Mouse (Mus musculus) neural tube, embryonic 14.5 days (tissue): ENCODE results near the gene Ppp2r5e. TPM values are rescaled to one million over a fixed set of nuclear protein-coding genes. Genes with fewer than 3 reads are reported as not detected.

Source experiments
- ATAC-seq: fragments of 200-750 bp; cut with Nextera tagmentation; 2 replicates; pipeline ENCODE4 v1.8.0; 2017; ENCODE audit warnings: low read depth, mild to moderate bottlenecking, moderate TSS enrichment, moderate library complexity
- H3K27ac ChIP-seq: fragments of 300-500 bp; sonication (generic); 2 replicates; pipeline ENCODE4 v1.5.1; 2014; ENCODE audit warnings: low read depth, mild to moderate bottlenecking, control low read depth, low read length, moderate library complexity, mixed read lengths
- H3K27me3 ChIP-seq: fragments of 300-500 bp; sonication (generic); 2 replicates; pipeline ENCODE4 v1.6.1; 2014; ENCODE audit warnings: low read length; ENCODE audit not compliant: control insufficient read depth, insufficient read depth
- H3K36me3 ChIP-seq: fragments of 300-500 bp; sonication (generic); 2 replicates; pipeline ENCODE4 v1.6.1; 2014; ENCODE audit warnings: low read length, mixed read lengths; ENCODE audit not compliant: control insufficient read depth, insufficient read depth
- H3K4me1 ChIP-seq: fragments of 300-500 bp; sonication (generic); 2 replicates; pipeline ENCODE4 v1.6.1; 2014; ENCODE audit warnings: low read length; ENCODE audit not compliant: control insufficient read depth, insufficient read depth
- H3K4me2 ChIP-seq: fragments of 300-500 bp; sonication (generic); 2 replicates; pipeline ENCODE4 v1.6.1; 2014; ENCODE audit warnings: mild to moderate bottlenecking, low read depth, low read length, control low read depth
- H3K4me3 ChIP-seq: fragments of 300-500 bp; sonication (generic); 2 replicates; pipeline ENCODE4 v1.5.1; 2014; ENCODE audit warnings: low read depth, low read length, control low read depth, mixed read lengths
- H3K9ac ChIP-seq: fragments of 300-500 bp; sonication (generic); replicated peaks from 2 replicates; pipeline ENCODE4 v1.6.1; 2014; ENCODE audit warnings: low read depth, mild to moderate bottlenecking, control low read depth, low read length, mixed read lengths
- H3K9me3 ChIP-seq: fragments of 300-500 bp; sonication (generic); 2 replicates; pipeline ENCODE4 v1.6.1; 2016; ENCODE audit warnings: low read length; ENCODE audit not compliant: control insufficient read depth
- WGBS: fragments of 180-500 bp; shearing (Covaris S2); extraction: QIAGEN DNeasy Blood & Tissue Kit; methylation state at CpG from one replicate; pipeline ENCODE4 v1.1.7; 2014; 5-methylcytosine and 5-hydroxymethylcytosine counted together
- polyA plus RNA-seq: library from polyadenylated mRNA; unstranded; fragments of >200 nt; fragmentation: Nextera tagmentation; extraction: Ambion mirVana; gene quantifications from 2 replicates; pipeline ENCODE4 v1.2.1, GENCODE M21; 2014

Ppp2r5e gene
- polyA plus RNA-seq, 1 experiment from 2014 or later = 24.2 TPM

DNA sequence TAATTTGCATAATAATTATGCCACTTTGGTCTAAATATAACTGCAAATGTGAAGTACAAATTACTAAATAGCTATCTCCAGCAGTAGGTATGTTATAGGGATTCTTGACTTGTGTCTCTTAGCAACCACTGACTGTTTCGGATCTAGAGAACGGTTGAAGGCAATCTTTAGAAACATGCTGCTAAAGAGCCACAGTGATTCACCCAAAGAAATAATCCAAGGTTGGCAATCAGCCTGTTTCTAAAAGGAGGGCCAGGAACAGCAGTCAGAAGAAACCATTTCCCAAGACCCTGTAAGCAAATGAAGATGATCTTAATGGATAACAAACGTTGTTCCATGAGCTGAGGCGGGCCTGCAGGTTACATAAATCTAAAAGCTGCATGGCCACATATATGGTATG lies 117.9 kb downstream of the Ppp2r5e start:
- ATAC-seq = no peak
- H3K9ac ChIP-seq = no peak overlapping the region
- no peaks in the 10 kb centered on the region for H3K36me3 ChIP-seq
- no peaks in the 10 kb centered on the region for H3K9me3 ChIP-seq
- no peaks in the 10 kb centered on the region for H3K4me1 ChIP-seq
- H3K4me3 ChIP-seq = no peak overlapping the region
- WGBS = 56% methylated on average over 4 of the region's 4 CpGs
- no peak overlapping the region for H3K4me2 ChIP-seq
- no peaks in the 10 kb centered on the region for H3K27me3 ChIP-seq
- 0 out of 2 replicates have a peak overlapping the region, but pooled peaks have one; percentile 36 for H3K27ac ChIP-seq

DNA sequence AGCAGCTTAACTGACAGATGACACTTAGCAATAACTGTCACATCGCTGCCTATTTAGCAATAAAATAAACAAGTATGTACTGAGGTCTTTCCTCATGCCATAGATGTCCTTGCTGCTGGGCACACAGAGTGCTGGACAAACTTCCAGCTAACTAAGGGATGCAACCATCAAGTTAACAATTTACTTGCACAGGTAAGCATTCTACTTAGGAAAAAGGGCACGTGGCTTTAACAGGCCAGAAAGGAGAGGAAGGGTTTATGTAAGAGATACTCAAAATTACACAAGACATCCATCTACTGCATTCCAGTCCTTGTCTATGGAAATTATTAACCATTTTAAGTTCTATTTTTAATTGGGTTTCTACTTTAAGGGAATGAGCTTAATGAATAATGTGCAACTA lies 123.0 kb downstream of the Ppp2r5e start:
- H3K4me3 ChIP-seq = no peak overlapping the region
- H3K27ac ChIP-seq = no peak overlapping the region
- no peaks in the 10 kb centered on the region for H3K27me3 ChIP-seq
- H3K36me3 ChIP-seq = no peaks in the 10 kb centered on the region
- 98% methylated on average over 2 of the region's 2 CpGs for WGBS
- H3K4me2 ChIP-seq = no peak overlapping the region
- peaks cover 5% of the 10 kb centered on the region; the same call in 1 of the 2 replicates for H3K4me1 ChIP-seq
- H3K9ac ChIP-seq = no peak overlapping the region
- H3K9me3 ChIP-seq = no peaks in the 10 kb centered on the region
- no peak for ATAC-seq

DNA sequence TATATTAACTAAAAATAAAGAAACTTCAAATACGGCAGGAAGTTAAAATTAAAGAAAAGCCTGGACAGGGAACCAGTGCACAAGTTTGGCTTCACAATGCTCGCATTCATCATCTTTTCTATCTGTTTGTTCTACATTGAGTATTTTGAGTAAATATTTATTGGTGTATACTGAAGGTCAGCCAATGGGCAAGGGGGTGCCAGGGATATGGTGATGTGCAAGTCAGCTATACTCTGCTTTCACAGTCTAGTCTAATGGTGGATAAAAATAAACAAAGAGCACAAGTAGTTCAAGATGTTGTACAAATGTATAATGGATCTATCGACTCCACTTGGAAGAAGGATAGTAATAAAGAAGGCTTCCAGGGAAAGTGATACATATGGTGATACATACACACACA lies 123.9 kb downstream of the Ppp2r5e start:
- Histone ChIP-seq H3K36me3 (0 out of 2 replicates have a peak, but pooled peaks cover under 1% of the 10 kb centered on the region), H3K4me3 (no peak overlapping the region), H3K27me3 (no peaks in the 10 kb centered on the region), H3K4me2 (no peak overlapping the region), H3K27ac (no peak overlapping the region), H3K9ac (no peak overlapping the region), H3K4me1 (peaks cover 5% of the 10 kb centered on the region; the same call in 1 of the 2 replicates), H3K9me3 (no peaks in the 10 kb centered on the region)
- 92% methylated on average over 3 of the region's 3 CpGs for WGBS
- no peak for ATAC-seq

DNA sequence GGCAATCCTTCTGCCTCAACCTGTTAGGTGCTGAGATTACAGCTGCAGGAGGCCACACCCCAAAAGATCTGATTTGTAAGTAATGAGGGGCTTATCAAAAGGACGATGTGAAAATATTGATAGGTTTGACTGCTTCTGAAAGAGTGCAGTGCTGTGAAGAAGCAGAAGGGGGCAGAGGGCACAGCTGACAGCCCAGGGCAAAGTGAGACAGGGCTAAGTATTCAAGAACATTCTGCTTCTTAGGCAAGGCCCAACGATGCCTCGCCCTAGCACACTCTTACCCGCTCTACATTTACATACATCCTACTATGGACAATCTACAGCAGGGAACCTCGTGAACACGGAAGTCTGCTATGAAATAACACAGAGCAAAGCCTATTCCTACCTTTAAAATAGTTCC lies 128.2 kb downstream of the Ppp2r5e start:
- no peak overlapping the region for H3K9ac ChIP-seq
- no peaks in the 10 kb centered on the region for H3K9me3 ChIP-seq
- no peak for ATAC-seq
- H3K4me3 ChIP-seq = no peak overlapping the region
- no peaks in the 10 kb centered on the region for H3K27me3 ChIP-seq
- 95% methylated on average over 6 of the region's 6 CpGs for WGBS
- no peak overlapping the region for H3K27ac ChIP-seq
- peaks cover 14% of the 10 kb centered on the region for H3K36me3 ChIP-seq
- H3K4me1 ChIP-seq = peaks cover 5% of the 10 kb centered on the region; the same call in 1 of the 2 replicates
- no peak overlapping the region for H3K4me2 ChIP-seq

DNA sequence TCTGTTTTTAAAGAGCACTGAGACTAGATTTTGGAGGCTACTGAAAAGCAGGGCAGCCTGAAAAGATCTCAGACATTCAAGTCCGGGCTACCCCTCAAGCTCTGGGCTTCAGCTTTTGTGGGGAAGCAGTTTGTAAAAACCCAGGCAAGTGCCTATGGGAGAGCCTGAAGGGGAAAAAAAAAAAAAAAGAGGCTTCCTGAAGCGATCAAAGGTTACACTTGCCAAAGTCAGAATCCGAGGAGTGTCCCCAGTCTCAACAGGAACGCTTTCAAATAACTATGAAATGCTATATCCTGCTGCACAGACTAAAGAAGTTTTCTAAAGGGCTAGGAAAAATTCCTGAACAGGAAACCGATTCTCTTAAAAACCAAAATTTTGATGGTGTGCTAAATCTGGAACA lies 128.9 kb downstream of the Ppp2r5e start:
- Histone ChIP-seq H3K4me1 (peaks cover 5% of the 10 kb centered on the region; the same call in 1 of the 2 replicates), H3K4me3 (no peak overlapping the region), H3K9me3 (no peaks in the 10 kb centered on the region), H3K27me3 (no peaks in the 10 kb centered on the region), H3K4me2 (no peak overlapping the region), H3K27ac (no peak overlapping the region), H3K9ac (no peak overlapping the region), H3K36me3 (peaks cover 19% of the 10 kb centered on the region)
- ATAC-seq = no peak
- WGBS = 86% methylated on average over 5 of the region's 5 CpGs

DNA sequence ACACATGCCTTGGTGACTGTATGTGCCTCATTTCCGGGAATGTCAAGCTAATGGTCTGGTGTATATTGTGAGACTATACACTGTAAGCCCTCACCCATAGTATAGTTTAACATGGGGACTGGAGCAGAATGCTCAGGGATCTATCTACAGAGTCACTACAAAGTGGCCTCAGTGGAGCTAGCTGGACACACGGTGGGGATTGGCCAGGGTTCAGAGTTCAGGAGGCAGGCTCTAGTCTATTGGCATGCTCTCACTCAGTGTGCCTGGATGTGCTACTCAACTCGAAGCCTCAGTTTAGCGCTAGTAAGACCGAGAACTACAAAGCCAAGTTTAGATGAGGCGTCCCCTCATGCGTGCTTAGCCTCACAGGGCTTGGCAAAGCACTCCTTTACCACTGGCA lies 129.8 kb downstream of the Ppp2r5e start:
- Histone ChIP-seq H3K4me3 (no peak overlapping the region), H3K9me3 (no peaks in the 10 kb centered on the region), H3K4me1 (peaks cover 5% of the 10 kb centered on the region; the same call in 1 of the 2 replicates), H3K27ac (no peak overlapping the region), H3K4me2 (no peak overlapping the region), H3K27me3 (no peaks in the 10 kb centered on the region), H3K9ac (no peak overlapping the region), H3K36me3 (peaks cover 23% of the 10 kb centered on the region)
- WGBS = 93% methylated on average over 7 of the region's 7 CpGs
- ATAC-seq = no peak

DNA sequence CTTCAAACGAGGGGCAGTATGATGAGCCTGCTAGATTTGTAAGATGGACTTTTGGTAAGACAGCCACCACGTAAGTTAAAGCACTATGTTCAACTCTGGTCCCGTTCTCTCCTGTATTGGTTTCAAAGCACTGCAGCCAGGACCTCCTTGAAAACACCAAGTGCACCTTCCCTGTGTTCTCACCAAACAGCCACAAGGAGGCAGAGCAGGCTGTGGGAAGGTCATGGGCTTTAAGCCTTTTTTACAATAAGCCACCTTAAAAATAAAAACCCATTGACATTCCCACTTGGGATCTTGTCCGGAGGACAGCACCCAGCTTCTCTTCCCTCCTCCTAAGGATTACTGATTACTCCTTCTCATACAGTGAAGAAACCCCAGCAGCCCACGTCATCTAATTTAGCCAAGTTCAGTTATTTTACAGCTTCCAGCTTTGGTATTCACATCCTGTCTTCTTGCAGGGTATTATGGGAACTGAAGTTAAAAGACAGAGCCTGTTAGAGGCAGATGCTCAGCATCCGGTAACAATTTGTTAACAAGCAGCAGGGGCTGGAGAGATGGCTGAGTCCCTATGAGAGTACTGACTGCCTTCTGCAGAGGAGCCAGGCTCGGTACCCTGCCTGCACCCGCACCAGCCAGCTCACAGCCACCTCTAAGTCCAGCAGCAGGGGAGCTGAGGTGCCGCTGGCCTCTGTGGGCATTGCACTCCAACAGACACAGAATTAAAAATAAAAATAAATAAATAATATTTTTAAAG lies 131.9 kb downstream of the Ppp2r5e start:
- Histone ChIP-seq H3K9me3 (no peaks in the 10 kb centered on the region), H3K4me3 (no peak overlapping the region), H3K4me2 (no peak overlapping the region), H3K9ac (no peak overlapping the region), H3K27me3 (no peaks in the 10 kb centered on the region), H3K36me3 (peaks cover 30% of the 10 kb centered on the region), H3K27ac (no peak overlapping the region), H3K4me1 (no peaks in the 10 kb centered on the region)
- ATAC-seq = peak; percentile 63; the same call in 1 of the 2 replicates
- 82% methylated on average over 9 of the region's 9 CpGs for WGBS

DNA sequence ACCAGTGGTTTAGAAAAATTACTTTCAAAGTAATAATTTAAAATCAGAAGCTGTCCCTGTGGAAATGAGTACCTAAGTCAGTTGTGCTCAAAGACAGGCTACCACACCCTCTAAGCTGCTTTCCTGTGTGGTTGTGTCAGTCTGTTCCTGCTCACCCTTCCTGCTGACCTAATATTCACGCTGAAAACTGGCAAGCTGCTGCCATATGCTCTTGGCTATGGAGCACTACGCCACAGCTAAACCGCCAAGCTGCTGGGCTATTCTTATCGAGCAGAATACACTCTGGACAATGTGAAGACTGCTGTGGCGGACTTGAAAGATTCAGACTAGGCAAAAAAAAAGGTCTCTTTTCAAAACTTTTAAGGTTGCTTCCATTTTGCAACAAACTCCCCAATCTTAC lies 135.5 kb downstream of the Ppp2r5e start:
- Histone ChIP-seq H3K9ac (no peak overlapping the region), H3K4me2 (no peak overlapping the region), H3K27ac (no peak overlapping the region), H3K27me3 (no peaks in the 10 kb centered on the region), H3K9me3 (no peaks in the 10 kb centered on the region), H3K36me3 (peaks cover 25% of the 10 kb centered on the region), H3K4me3 (no peak overlapping the region), H3K4me1 (no peaks in the 10 kb centered on the region)
- no peak for ATAC-seq
- WGBS = 91% methylated on average over 5 of the region's 5 CpGs

DNA sequence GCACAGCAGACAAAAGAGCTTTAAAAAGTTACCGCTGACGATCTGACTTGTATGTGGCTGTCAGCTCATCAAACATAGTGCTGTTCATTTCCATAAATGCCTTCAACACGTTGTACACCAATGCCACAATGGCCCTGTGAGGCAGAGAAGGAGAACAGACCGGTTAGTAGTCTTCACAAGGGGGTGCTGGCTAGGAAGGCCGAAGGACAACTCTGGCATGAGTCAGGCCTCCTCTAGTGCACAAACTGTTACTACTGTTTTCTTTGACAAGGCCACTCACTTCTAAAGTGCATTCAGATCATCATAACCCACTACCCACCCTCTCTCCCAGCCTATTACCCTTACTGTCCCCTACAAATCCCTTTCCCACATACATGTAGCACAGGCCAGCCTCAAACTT lies 136.4 kb downstream of the Ppp2r5e start:
- no peak overlapping the region for H3K9ac ChIP-seq
- no peaks in the 10 kb centered on the region for H3K27me3 ChIP-seq
- H3K4me2 ChIP-seq = no peak overlapping the region
- H3K4me1 ChIP-seq = no peaks in the 10 kb centered on the region
- ATAC-seq = no peak
- H3K4me3 ChIP-seq = no peak overlapping the region
- H3K27ac ChIP-seq = no peak overlapping the region
- 83% methylated on average over 5 of the region's 5 CpGs for WGBS
- peaks cover 25% of the 10 kb centered on the region for H3K36me3 ChIP-seq
- no peaks in the 10 kb centered on the region for H3K9me3 ChIP-seq
